ENCODE assay signal across 8 mouse cellular contexts in the genomic region with DNA sequence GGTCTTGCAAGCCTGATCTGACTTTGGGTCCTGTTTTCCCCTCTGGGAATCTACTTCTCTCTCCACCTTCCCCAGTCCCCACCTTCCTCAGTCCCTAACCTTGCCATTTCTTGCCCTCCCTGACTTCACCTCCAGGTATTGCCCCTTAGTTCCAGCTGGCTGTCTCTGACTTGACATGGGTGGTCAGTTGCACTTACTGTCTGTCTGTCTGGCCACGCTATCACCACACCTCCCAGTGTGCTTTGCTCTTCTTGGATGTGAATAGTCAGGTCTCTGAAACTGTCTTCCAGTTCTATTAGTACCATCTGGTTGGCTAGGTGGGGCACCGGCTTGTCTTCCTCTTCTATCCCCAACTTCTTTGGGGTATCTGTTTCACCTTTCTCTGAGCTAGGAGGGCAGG. TPM values are rescaled to one million over a fixed set of nuclear protein-coding genes. Genes with fewer than 3 reads are reported as not detected.
A peak's percentile ranks its signal among the peaks of the same experiment; 100 is the strongest.
DNase-seq lines count a peak whose midpoint lies in the region; ATAC-seq and TF ChIP-seq lines count a peak whose summit lies in the region.

No protein-coding gene starts in this region.

- H3K27me3 ChIP-seq in lung, postnatal 0 days (replicated peaks; ENCODE audit: insufficient read depth, low read length), result peaks cover 9% of the 10 kb centered on the region; the same call in 1 of the 2 replicates
- 0 out of 2 replicates have a peak, but pooled peaks cover 2% of the 10 kb centered on the region for H3K27me3 ChIP-seq in forebrain, embryonic 14.5 days (replicated peaks; ENCODE audit: control insufficient read depth, insufficient read depth, low read length)
- H3K27me3 ChIP-seq in limb, embryonic 13.5 days, result peaks cover 21% of the 10 kb centered on the region

- no peak overlapping the region for H3K27ac ChIP-seq in lung, postnatal 0 days (ENCODE audit: low read length)
- no peak overlapping the region for H3K27ac ChIP-seq in forebrain, embryonic 14.5 days (ENCODE audit: low read depth, low read length)
- H3K27ac ChIP-seq in limb, embryonic 13.5 days, result no peak overlapping the region

- TF ChIP-seq EP300 in lung, postnatal 0 days (IDR thresholded peaks at IDR 0.05), result no peak

- no peak for DNase-seq in lung, postnatal 0 days (ENCODE audit: low spot score)
- no peak for DNase-seq in lung, postnatal 14 days
- no peak for DNase-seq in forebrain, embryonic 14.5 days (ENCODE audit: low spot score)
- DNase-seq in retina, postnatal 1 day, result peak; percentile 18
- no peak for DNase-seq in layer of hippocampus, adult 9-10 months (ENCODE audit: low spot score)
- DNase-seq in right cerebral cortex, adult 2 months (ENCODE audit: low spot score in 2 of 2), result no peak
- no peak for DNase-seq in ovary, postnatal 10 days (ENCODE audit: low spot score)

- WGBS in lung, postnatal 0 days, result 26% methylated on average over 2 of the region's 2 CpGs
- WGBS in forebrain, embryonic 14.5 days, result 15% methylated on average over 2 of the region's 2 CpGs
- 24% methylated on average over 2 of the region's 2 CpGs for WGBS in limb, embryonic 13.5 days

- ATAC-seq in lung, postnatal 0 days, result no peak
- no peak for ATAC-seq in forebrain, embryonic 14.5 days
- ATAC-seq in limb, embryonic 13.5 days (ENCODE audit: low FRiP score, low read depth), result no peak

- H3K9ac ChIP-seq in lung, postnatal 0 days (replicated peaks; ENCODE audit: low read depth), result no peak overlapping the region
- peak overlapping the region; percentile 85 for H3K9ac ChIP-seq in forebrain, embryonic 14.5 days (ENCODE audit: low read length)
- H3K9ac ChIP-seq in limb, embryonic 13.5 days, result peak overlapping the region; percentile 87

- peak overlapping the region; percentile 98 for H3K4me2 ChIP-seq in lung, postnatal 0 days (replicated peaks; ENCODE audit: low read depth, low read length)
- peak overlapping the region; percentile 88 for H3K4me2 ChIP-seq in forebrain, embryonic 14.5 days (ENCODE audit: low read length)
- peak overlapping the region; percentile 86 for H3K4me2 ChIP-seq in limb, embryonic 13.5 days (replicated peaks)

- no peaks in the 10 kb centered on the region for H3K9me3 ChIP-seq in lung, postnatal 0 days (ENCODE audit: low read length)
- H3K9me3 ChIP-seq in forebrain, embryonic 14.5 days (replicated peaks; ENCODE audit: control insufficient read depth, low read length), result no peaks in the 10 kb centered on the region
- no peaks in the 10 kb centered on the region for H3K9me3 ChIP-seq in limb, embryonic 13.5 days

- no peaks in the 10 kb centered on the region for H3K36me3 ChIP-seq in lung, postnatal 0 days (ENCODE audit: insufficient read depth, low read length)
- no peaks in the 10 kb centered on the region for H3K36me3 ChIP-seq in forebrain, embryonic 14.5 days (ENCODE audit: control insufficient read depth, insufficient read depth, low read length)
- H3K36me3 ChIP-seq in limb, embryonic 13.5 days, result no peaks in the 10 kb centered on the region

- H3K4me3 ChIP-seq in lung, postnatal 0 days (ENCODE audit: low read depth, low read length), result peak overlapping the region; percentile 80
- H3K4me3 ChIP-seq in forebrain, embryonic 14.5 days (ENCODE audit: low read depth, low read length), result peak overlapping the region; percentile 79
- peak overlapping the region; percentile 87 for H3K4me3 ChIP-seq in limb, embryonic 13.5 days

- TF ChIP-seq CTCF in lung, postnatal 0 days (IDR thresholded peaks at IDR 0.05), result no peak

- H3K4me1 ChIP-seq in lung, postnatal 0 days (ENCODE audit: insufficient read depth, low read depth, low read length), result peaks cover 8% of the 10 kb centered on the region; the same call in 1 of the 2 replicates
- H3K4me1 ChIP-seq in forebrain, embryonic 14.5 days (ENCODE audit: control insufficient read depth, insufficient read depth, low read length), result peaks cover 22% of the 10 kb centered on the region
- H3K4me1 ChIP-seq in limb, embryonic 13.5 days, result peaks cover 25% of the 10 kb centered on the region

RNA-seq across cellular contexts. Expression of gene Xylt1, which starts 1.2 kb away (rescaled TPM):
- 0.45 and 0.63 TPM in 2 replicates for polyA plus RNA-seq in lung, postnatal 0 days (2015; fragmentation: Nextera tagmentation; extraction: Ambion mirVana)
- polyA plus RNA-seq in forebrain, embryonic 14.5 days (2014; fragmentation: Nextera tagmentation; extraction: Ambion mirVana), result 1.5 and 2.2 TPM in 2 replicates
- polyA plus RNA-seq in limb, embryonic 13.5 days (2015; fragmentation: Nextera tagmentation; extraction: Ambion mirVana), result 1.9 and 2.7 TPM in 2 replicates
